Mouse (Mus musculus) CH12.LX (cell line): ENCODE results near the gene Hoxb5. TPM values are rescaled to one million over a fixed set of nuclear protein-coding genes. Genes with fewer than 3 reads are reported as not detected.

Source experiments
- DNase-seq: peaks from one replicate; pipeline ENCODE4 v3.0.0-alpha.2; 2013; ENCODE audit errors: extremely low read depth
- H3K27ac ChIP-seq: 2 replicates; pipeline ENCODE4 v1.5.1; 2012; ENCODE audit warnings: low read depth, mild to moderate bottlenecking, control low read depth, moderate library complexity; ENCODE audit not compliant: insufficient read depth
- H3K27me3 ChIP-seq: replicated peaks from 2 replicates; pipeline ENCODE3; 2012; ENCODE audit warnings: inconsistent platforms
- H3K36me3 ChIP-seq, 2 experiments: replicated peaks in 1 of 2; 2 replicates each; pipeline versions ENCODE3 to v1.6.1; 2012; ENCODE audit warnings: inconsistent platforms in 1 of 2, low read length in 1 of 2, mild to moderate bottlenecking in 1 of 2, mixed read lengths in 1 of 2, moderate library complexity in 1 of 2; ENCODE audit not compliant: control insufficient read depth in 1 of 2, insufficient read depth in 1 of 2
- H3K4me1 ChIP-seq, 2 experiments: 2 replicates each; pipeline ENCODE4 v1.6.1; 2012; ENCODE audit warnings: inconsistent platforms in 1 of 2, moderate library complexity in 1 of 2; ENCODE audit not compliant: insufficient read depth in 2 of 2, control insufficient read depth in 1 of 2
- H3K4me2 ChIP-seq: 2 replicates; pipeline ENCODE4 v1.6.1; 2012; ENCODE audit warnings: low read depth, mild to moderate bottlenecking, control low read depth; ENCODE audit not compliant: poor library complexity, insufficient read depth, severe bottlenecking
- H3K4me3 ChIP-seq, 3 experiments: fragments of 150-350 bp in 1 of 3; sonication (generic) in 1 of 3; replicated peaks in 1 of 3; 2 replicates each; pipeline versions ENCODE3 to v1.5.1; 2011 to 2012; ENCODE audit warnings: low read depth in 2 of 3, low read length in 2 of 3, mild to moderate bottlenecking in 2 of 3, moderate library complexity in 2 of 3, control low read depth in 1 of 3, improper control_type of control experiment in 1 of 3, inconsistent platforms in 1 of 3, mixed read lengths in 1 of 3; ENCODE audit not compliant: poor library complexity in 1 of 3
- H3K79me2 ChIP-seq: replicated peaks from 2 replicates; pipeline ENCODE4 v1.6.1; 2012; ENCODE audit warnings: mild to moderate bottlenecking, moderate library complexity; ENCODE audit not compliant: control insufficient read depth, poor library complexity, insufficient read depth, severe bottlenecking; ENCODE audit errors: extremely low read depth
- H3K9ac ChIP-seq: 2 replicates; pipeline ENCODE4 v1.6.1; 2012; ENCODE audit warnings: low read depth, mild to moderate bottlenecking, control low read depth, moderate library complexity; ENCODE audit not compliant: insufficient read depth
- H3K9me3 ChIP-seq: replicated peaks from 2 replicates; pipeline ENCODE3; 2012; ENCODE audit warnings: low read length, inconsistent platforms, mixed read lengths
- CHD1 ChIP-seq: IDR thresholded peaks from 2 replicates; pipeline ENCODE4 v1.6.1; 2012; ENCODE audit warnings: low read depth, low read length, improper control_type of control experiment, inconsistent platforms
- E2F4 ChIP-seq: IDR thresholded peaks from 2 replicates; pipeline ENCODE4 v1.6.1; 2011; ENCODE audit warnings: low read depth, low read length, improper control_type of control experiment; ENCODE audit not compliant: insufficient replicate concordance
- ELF1 ChIP-seq: IDR thresholded peaks from 2 replicates; pipeline ENCODE4 v1.6.1; 2014; ENCODE audit warnings: low read depth, mild to moderate bottlenecking, inconsistent platforms, low read length, improper control_type of control experiment
- EP300 ChIP-seq: IDR thresholded peaks from 2 replicates; pipeline ENCODE4 v1.6.1; 2011; ENCODE audit warnings: low read length, improper control_type of control experiment
- ETS1 ChIP-seq: conservative IDR thresholded peaks from 2 replicates; pipeline ENCODE4 v1.6.1; 2012; ENCODE audit warnings: low read depth, mild to moderate bottlenecking, inconsistent platforms, low read length, improper control_type of control experiment, moderate library complexity
- GABPA ChIP-seq: IDR thresholded peaks from 2 replicates; pipeline ENCODE4 v1.6.1; 2012; ENCODE audit warnings: low read depth, low read length, improper control_type of control experiment, inconsistent platforms; ENCODE audit not compliant: insufficient replicate concordance
- IRF4 ChIP-seq: IDR thresholded peaks from 2 replicates; pipeline ENCODE4 v1.6.1; 2014; ENCODE audit warnings: low read depth, mild to moderate bottlenecking, inconsistent platforms, low read length, improper control_type of control experiment
- JUN ChIP-seq: IDR thresholded peaks from 2 replicates; pipeline ENCODE4 v1.6.1; 2011; ENCODE audit warnings: low read depth, mild to moderate bottlenecking, low read length, improper control_type of control experiment, moderate library complexity; ENCODE audit not compliant: insufficient read depth
- MAX ChIP-seq: IDR thresholded peaks from 2 replicates; pipeline ENCODE4 v1.6.1; 2011; ENCODE audit warnings: low read length, improper control_type of control experiment
- MXI1 ChIP-seq: IDR thresholded peaks from 2 replicates; pipeline ENCODE4 v1.6.1; 2011; ENCODE audit warnings: mild to moderate bottlenecking, low read depth, low read length, improper control_type of control experiment
- MYC ChIP-seq: IDR thresholded peaks from 2 replicates; pipeline ENCODE4 v1.6.1; 2011; ENCODE audit warnings: low read depth, mild to moderate bottlenecking, improper control_type of control experiment, low read length
- NELFE ChIP-seq: IDR thresholded peaks from 2 replicates; pipeline ENCODE4 v1.6.1; 2011; ENCODE audit warnings: low read depth, low read length, improper control_type of control experiment
- PAX5 ChIP-seq: IDR thresholded peaks from 2 replicates; pipeline ENCODE4 v1.6.1; 2012; ENCODE audit warnings: low read length, inconsistent platforms, mixed read lengths
- POLR2A ChIP-seq: IDR thresholded peaks from 2 replicates; pipeline ENCODE4 v1.6.1; 2011; ENCODE audit warnings: low read depth, mild to moderate bottlenecking, improper control_type of control experiment, low read length
- RCOR1 ChIP-seq: conservative IDR thresholded peaks from 2 replicates; pipeline ENCODE4 v1.6.1; 2012; ENCODE audit warnings: low read depth, mild to moderate bottlenecking, inconsistent platforms, low read length, improper control_type of control experiment
- SIN3A ChIP-seq: IDR thresholded peaks from 2 replicates; pipeline ENCODE4 v1.6.1; 2012; ENCODE audit warnings: low read length, improper control_type of control experiment, inconsistent platforms
- USF2 ChIP-seq: conservative IDR thresholded peaks from 2 replicates; pipeline ENCODE4 v1.6.1; 2011; ENCODE audit warnings: low read depth, low read length, improper control_type of control experiment
- ZKSCAN1 ChIP-seq: IDR thresholded peaks from 2 replicates; pipeline ENCODE4 v1.6.1; 2012; ENCODE audit warnings: low read depth, inconsistent platforms, low read length, improper control_type of control experiment, borderline replicate concordance
- ZMIZ1 ChIP-seq: IDR thresholded peaks from 2 replicates; pipeline ENCODE4 v1.6.1; 2012; ENCODE audit warnings: low read depth, mild to moderate bottlenecking, inconsistent platforms, low read length, improper control_type of control experiment
- ZNF384 ChIP-seq: IDR thresholded peaks from 2 replicates; pipeline ENCODE4 v1.6.1; 2012; ENCODE audit warnings: low read depth, low read length, improper control_type of control experiment, inconsistent platforms
- dilution Hi-C: fragments of 300-500 bp; cut with MboI; formaldehyde crosslinking; loops from 2 replicates; pipeline ENCODE4 v1.14.3; 2020; ENCODE audit warnings: low sequenced_read_pairs; ENCODE audit not compliant: extremely low pct_unique_long_range_greater_than_20kb, extremely low pct_ligation_motif_present
- in situ Hi-C: fragments of 300-500 bp; cut with MboI; formaldehyde crosslinking; loops from 3 replicates; pipeline ENCODE4 v1.14.3; 2019; ENCODE audit warnings: low sequenced_read_pairs, low pct_ligation_motif_present, low pct_unique_long_range_greater_than_20kb, mixed read lengths
- polyA plus RNA-seq: library from polyadenylated mRNA; unstranded; fragments of >175 nt; gene quantifications from 2 replicates; pipeline ENCODE4 v1.2.1, GENCODE M21; 2012; ENCODE audit warnings: low read depth; ENCODE audit not compliant: insufficient read length
- total RNA-seq, 2 experiments: library from RNA; depleted of rRNA; stranded (reverse); fragments of 300-350 nt in 1 of 2; fragments of >200 nt in 1 of 2; gene quantifications; 2 replicates each; pipeline ENCODE4 v1.2.3; 2012 to 2014

The Hoxb5 gene
- total and polyA plus RNA-seq, 3 experiments: 0.08 to 0.13 TPM; not detected in 1

DNA sequence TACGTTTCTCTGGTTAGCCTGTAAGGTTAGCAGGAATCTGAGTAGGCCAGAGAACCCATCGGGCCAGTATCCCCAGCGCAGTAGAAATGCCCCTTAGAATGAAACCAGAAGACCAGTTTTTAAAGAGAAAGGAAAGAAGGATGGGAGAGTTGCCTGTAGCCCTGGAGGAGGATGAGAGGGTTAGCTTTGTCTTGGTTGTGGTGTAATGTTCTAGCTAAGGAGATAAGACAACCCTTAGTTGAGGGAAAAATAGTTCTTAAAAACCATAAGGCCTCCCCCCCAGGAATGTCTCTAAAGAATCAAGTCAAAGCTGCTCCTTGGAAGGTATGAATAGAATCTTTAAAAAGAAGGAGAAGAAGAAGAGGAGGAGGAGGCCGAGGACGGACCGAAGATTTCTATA, 19.6 kb downstream of the Hoxb5 start:
- TF ChIP-seq GABPA: no peak
- no peak for TF ChIP-seq ZNF384
- TF ChIP-seq EP300: no peak
- no peak for TF ChIP-seq MXI1
- TF ChIP-seq POLR2A: no peak
- TF ChIP-seq MYC: no peak
- no peak for TF ChIP-seq ETS1
- TF ChIP-seq NELFE: no peak
- no peak for TF ChIP-seq RCOR1
- TF ChIP-seq USF2: no peak
- no peak for TF ChIP-seq PAX5
- TF ChIP-seq JUN: no peak
- TF ChIP-seq ZKSCAN1: no peak
- TF ChIP-seq SIN3A: no peak
- no peak for TF ChIP-seq IRF4
- TF ChIP-seq MAX: no peak
- no peak for TF ChIP-seq CHD1
- TF ChIP-seq E2F4: no peak
- TF ChIP-seq ZMIZ1: no peak
- in situ Hi-C loops: loop anchor here (25.0 kb wide), 1 partner anchor 215 kb away; no protein-coding TSS in a partner anchor

DNA sequence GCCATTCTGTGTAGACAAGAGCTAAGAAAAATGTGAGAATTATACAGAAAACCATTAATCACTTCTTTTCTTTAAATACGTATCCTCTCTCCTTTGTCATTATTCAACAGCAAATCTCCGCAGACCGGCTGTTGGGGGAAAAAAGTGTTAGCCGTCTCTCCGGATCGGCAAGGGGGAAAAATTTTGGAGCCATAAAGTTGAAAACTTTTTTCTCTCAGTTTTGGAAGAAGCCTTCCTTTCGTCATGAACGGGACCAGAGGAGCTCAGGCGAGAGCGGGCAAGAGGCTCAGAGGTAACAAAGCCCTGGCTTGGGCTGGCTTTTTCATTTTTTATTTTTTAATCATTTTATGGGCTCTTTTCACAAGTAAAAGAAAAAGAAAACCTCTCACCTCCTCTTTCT, 20.0 kb downstream of the Hoxb5 start, which contains the start of gene Hoxb3:
Gene Hoxb3, plus strand, starts transcription at position 173 of the 400 bp plus-strand sequence.
- Histone ChIP-seq H3K27me3 (no peaks in the 10 kb centered on the region), H3K4me2 (no peak within 1 kb of the TSS)

More for the DNA sequence above, 19.6 kb downstream of the Hoxb5 start:
- Histone ChIP-seq H3K4me2 (no peak overlapping the region), H3K79me2 (no peaks in the 10 kb centered on the region), H3K9me3 (no peaks in the 10 kb centered on the region), H3K4me3 (no peak overlapping the region), H3K9ac (no peak overlapping the region), H3K27ac (no peak overlapping the region), H3K4me1 (peaks cover 3 to 11% of the 10 kb centered on the region in 2 experiments; a peak in 2 of 4 replicates), H3K27me3 (no peaks in the 10 kb centered on the region), H3K36me3 (peaks cover 0 to 11% of the 10 kb centered on the region in 2 experiments)
- DNase-seq: no peak
- dilution Hi-C loops: no loop called here

More for the DNA sequence above, 20.0 kb downstream of the Hoxb5 start, which contains the start of gene Hoxb3:
- TF ChIP-seq MAX (no peak), PAX5 (no peak), MYC (no peak), ELF1 (no peak)
- Histone ChIP-seq H3K9me3 (no peaks in the 10 kb centered on the region), H3K4me3 (no peak within 1 kb of the TSS), H3K36me3 (peaks cover 0 to 11% of the 10 kb centered on the region in 2 experiments), H3K4me1 (peaks cover 0 to 7% of the 10 kb centered on the region in 2 experiments; a peak in 2 of 4 replicates), H3K27ac (no peak within 1 kb of the TSS), H3K9ac (no peak within 1 kb of the TSS), H3K79me2 (no peaks in the 10 kb centered on the region)
- dilution Hi-C loops (no loop called here), in situ Hi-C loops (loop anchor here (25.0 kb wide), 1 partner anchor 214 kb away; no protein-coding TSS in a partner anchor)
- no peak for DNase-seq
